22 mouse cellular contexts compared by ENCODE assay signal in the genomic region with DNA sequence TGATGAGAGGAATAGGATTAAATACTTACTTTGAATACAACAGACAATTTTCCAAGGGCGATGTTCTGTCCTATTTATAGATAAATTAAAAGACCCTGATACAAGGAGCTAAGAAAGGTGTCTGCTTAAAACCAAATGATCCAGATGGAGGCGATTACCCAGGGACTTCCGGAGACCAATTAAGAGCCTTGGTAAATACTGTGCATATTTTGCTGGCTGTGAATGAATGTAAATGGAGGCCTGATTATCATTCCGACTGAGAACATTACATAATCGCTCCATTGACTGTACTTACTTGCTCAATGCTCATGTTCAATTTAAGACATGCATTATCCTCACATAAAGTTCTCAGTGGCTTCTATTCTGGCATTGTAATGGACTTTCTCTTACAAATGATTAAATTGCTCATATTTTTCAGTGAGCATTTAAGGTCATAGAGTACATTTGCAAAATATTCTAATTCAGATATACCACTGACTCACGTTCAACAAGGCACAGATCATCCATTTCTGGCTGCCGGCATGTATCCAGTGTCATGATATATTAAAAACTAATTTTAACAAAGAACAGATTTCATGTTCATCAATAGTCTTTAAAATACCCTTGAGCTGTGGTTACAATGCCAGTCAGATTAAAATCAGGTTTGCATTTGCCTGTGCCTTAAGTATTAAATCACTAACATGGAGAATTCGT.
DNase-seq lines count a peak whose midpoint lies in the region; ATAC-seq lines count a peak whose summit lies in the region.
"Had no signal": no experiment of that assay in that cellular context is flagged by ENCODE, and none has a peak within 500 bp of the region (broad histone marks: within the 10 kb centered on the region; RNA-seq: fewer than 3 reads in every experiment).

No protein-coding gene starts in this region.

- DNase-seq in midbrain, embryonic 10.5 days (ENCODE audit: low spot score): no peak
- no peak for DNase-seq in yolk sac, embryonic 10.5 days (ENCODE audit: low spot score)
- DNase-seq in heart, adult 11 months: no peak
- DNase-seq in left cerebral cortex, postnatal 10 days (ENCODE audit: extremely low spot score in 1 of 2, low spot score in 2 of 2): no peak
- DNase-seq: adrenal gland, postnatal 14 days; cerebellum, adult 18-20 months; cerebellum, postnatal 25 days; embryo, embryonic 11 days; heart, adult 18-20 months; heart, postnatal 36 days; kidney, adult 8-10 months; kidney, postnatal 14 days; lung, adult 18-20 months; thymus, postnatal 4 days had no signal

- ATAC-seq in midbrain, embryonic 12.5 days (ENCODE audit: low FRiP score, low read depth): peak; percentile 64
- ATAC-seq in forebrain, embryonic 12.5 days (ENCODE audit: low FRiP score): peak; percentile 91
- ATAC-seq in forebrain, embryonic 16.5 days: peak; percentile 96
- 0 out of 2 replicates have a peak, but pooled peaks have one; percentile 17 for ATAC-seq in midbrain, embryonic 16.5 days
- ATAC-seq: Patski had no signal

- H3K4me1 ChIP-seq in midbrain, embryonic 12.5 days: no peaks in the 10 kb centered on the region
- no peaks in the 10 kb centered on the region for H3K4me1 ChIP-seq in midbrain, embryonic 10.5 days
- H3K4me1 ChIP-seq in forebrain, embryonic 12.5 days: no peaks in the 10 kb centered on the region
- H3K4me1 ChIP-seq in forebrain, embryonic 16.5 days (replicated peaks; ENCODE audit: control insufficient read depth, insufficient read depth, low read length): no peaks in the 10 kb centered on the region
- no peaks in the 10 kb centered on the region for H3K4me1 ChIP-seq in midbrain, embryonic 16.5 days (ENCODE audit: control insufficient read depth, insufficient read depth, low read length)
- H3K4me1 ChIP-seq: megakaryocyte, embryonic 14.5 days had no signal

- no peak overlapping the region for H3K9ac ChIP-seq in midbrain, embryonic 12.5 days (replicated peaks)
- H3K9ac ChIP-seq in forebrain, embryonic 12.5 days: no peak overlapping the region
- H3K9ac ChIP-seq in forebrain, embryonic 16.5 days (replicated peaks; ENCODE audit: low read depth, low read length): no peak overlapping the region
- H3K9ac ChIP-seq in midbrain, embryonic 16.5 days (ENCODE audit: low read depth, low read length): no peak overlapping the region

- H3K27me3 ChIP-seq in midbrain, embryonic 12.5 days: no peaks in the 10 kb centered on the region
- H3K27me3 ChIP-seq in midbrain, embryonic 10.5 days (ENCODE audit: low read depth, poor library complexity, severe bottlenecking): no peaks in the 10 kb centered on the region
- H3K27me3 ChIP-seq in forebrain, embryonic 12.5 days: no peaks in the 10 kb centered on the region
- no peaks in the 10 kb centered on the region for H3K27me3 ChIP-seq in forebrain, embryonic 16.5 days (replicated peaks; ENCODE audit: control insufficient read depth, insufficient read depth, low read length)
- H3K27me3 ChIP-seq in midbrain, embryonic 16.5 days (ENCODE audit: control insufficient read depth, insufficient read depth, low read depth, low read length): no peaks in the 10 kb centered on the region
- H3K27me3 ChIP-seq: megakaryocyte, embryonic 14.5 days; Patski had no signal

- H3K27ac ChIP-seq in midbrain, embryonic 12.5 days (replicated peaks): no peak overlapping the region
- H3K27ac ChIP-seq in midbrain, embryonic 10.5 days (replicated peaks): no peak overlapping the region
- H3K27ac ChIP-seq in forebrain, embryonic 12.5 days: no peak overlapping the region
- H3K27ac ChIP-seq in forebrain, embryonic 16.5 days (ENCODE audit: low read length): no peak overlapping the region
- H3K27ac ChIP-seq in midbrain, embryonic 16.5 days (ENCODE audit: low read length): no peak overlapping the region

- 77% methylated on average over 8 of the region's 8 CpGs for WGBS in midbrain, embryonic 12.5 days
- 87% methylated on average over 8 of the region's 8 CpGs for WGBS in midbrain, embryonic 10.5 days
- 48% methylated on average over 8 of the region's 8 CpGs for WGBS in forebrain, embryonic 12.5 days
- WGBS in forebrain, embryonic 16.5 days: 16% methylated on average over 8 of the region's 8 CpGs
- WGBS in midbrain, embryonic 16.5 days: 57% methylated on average over 8 of the region's 8 CpGs

- no peak overlapping the region for H3K4me3 ChIP-seq in midbrain, embryonic 12.5 days
- H3K4me3 ChIP-seq in midbrain, embryonic 10.5 days: no peak overlapping the region
- no peak overlapping the region for H3K4me3 ChIP-seq in forebrain, embryonic 12.5 days (replicated peaks)
- no peak overlapping the region for H3K4me3 ChIP-seq in forebrain, embryonic 16.5 days (replicated peaks; ENCODE audit: low read length)
- H3K4me3 ChIP-seq in midbrain, embryonic 16.5 days (ENCODE audit: low read depth, low read length): no peak overlapping the region
- H3K4me3 ChIP-seq: megakaryocyte, embryonic 14.5 days; myocyte had no signal

- no peaks in the 10 kb centered on the region for H3K36me3 ChIP-seq in midbrain, embryonic 12.5 days
- no peaks in the 10 kb centered on the region for H3K36me3 ChIP-seq in midbrain, embryonic 10.5 days
- no peaks in the 10 kb centered on the region for H3K36me3 ChIP-seq in forebrain, embryonic 12.5 days (replicated peaks)
- no peaks in the 10 kb centered on the region for H3K36me3 ChIP-seq in forebrain, embryonic 16.5 days (ENCODE audit: control insufficient read depth, insufficient read depth)
- H3K36me3 ChIP-seq in midbrain, embryonic 16.5 days (ENCODE audit: control insufficient read depth, insufficient read depth, low read length): no peaks in the 10 kb centered on the region

- H3K9me3 ChIP-seq in midbrain, embryonic 12.5 days: no peaks in the 10 kb centered on the region
- no peaks in the 10 kb centered on the region for H3K9me3 ChIP-seq in midbrain, embryonic 10.5 days (replicated peaks)
- no peaks in the 10 kb centered on the region for H3K9me3 ChIP-seq in forebrain, embryonic 12.5 days
- no peaks in the 10 kb centered on the region for H3K9me3 ChIP-seq in forebrain, embryonic 16.5 days (ENCODE audit: control insufficient read depth, low read length)
- no peaks in the 10 kb centered on the region for H3K9me3 ChIP-seq in midbrain, embryonic 16.5 days (replicated peaks; ENCODE audit: control insufficient read depth, low read length, poor library complexity, severe bottlenecking)
- H3K9me3 ChIP-seq: megakaryocyte, embryonic 14.5 days had no signal

- intact Hi-C loops in left cerebral cortex, postnatal 10 days (cut with DNase I): no loop called here

- H3K4me2 ChIP-seq in midbrain, embryonic 12.5 days (replicated peaks): no peak overlapping the region
- no peak overlapping the region for H3K4me2 ChIP-seq in forebrain, embryonic 12.5 days
- H3K4me2 ChIP-seq in forebrain, embryonic 16.5 days (ENCODE audit: low read length): no peak overlapping the region
- H3K4me2 ChIP-seq in midbrain, embryonic 16.5 days (ENCODE audit: low read length): no peak overlapping the region
- H3K4me2 ChIP-seq: liver, embryonic 11.5 days had no signal

Comparison
In these comparisons a context has a peak if more than half of its experiments do, and no peak if none do; other contexts are left out.
1. ATAC-seq: peak in every context shown above with its lines; median percentile 96 in forebrain, embryonic 16.5 days; 91 in forebrain, embryonic 12.5 days; 64 in midbrain, embryonic 12.5 days; 17 in midbrain, embryonic 16.5 days.